14 mouse cellular contexts compared by ENCODE assay signal in the genomic region with DNA sequence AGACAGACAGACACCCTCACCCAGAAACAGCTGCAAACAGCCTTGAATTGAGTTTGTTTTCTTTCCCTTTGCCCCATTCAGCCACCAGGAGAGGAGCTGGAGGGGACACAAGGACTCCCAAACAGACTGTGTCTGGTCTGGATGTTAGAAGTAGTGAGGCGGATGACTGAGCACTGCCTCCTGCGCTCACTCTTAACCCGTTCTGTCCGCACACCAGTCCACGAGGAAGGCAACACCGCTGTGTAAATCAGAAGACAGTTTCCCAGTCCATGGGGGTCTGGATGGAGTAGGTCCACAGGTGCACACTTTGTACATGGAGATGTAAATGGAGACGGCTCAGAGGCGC. TPM values are rescaled to one million over a fixed set of nuclear protein-coding genes. Genes with fewer than 3 reads are reported as not detected.
DNase-seq lines count a peak whose midpoint lies in the region; ATAC-seq lines count a peak whose summit lies in the region.
"Had no signal": no experiment of that assay in that cellular context is flagged by ENCODE, and none has a peak within 500 bp of the region (broad histone marks: within the 10 kb centered on the region; RNA-seq: fewer than 3 reads in every experiment).

No protein-coding gene starts in this region.

- ATAC-seq in kidney, embryonic 16.5 days (ENCODE audit: low FRiP score, low TSS enrichment), result peak; percentile 88; the same call in 1 of the 2 replicates
- peak; percentile 45 for ATAC-seq in forebrain, embryonic 13.5 days
- peak; percentile 74 for ATAC-seq in hindbrain, embryonic 16.5 days
- peak; percentile 77 for ATAC-seq in neural tube, embryonic 13.5 days (ENCODE audit: low read depth)

- no peak for DNase-seq in kidney, postnatal 36 days
- DNase-seq in testis, postnatal 14 days (ENCODE audit: low spot score), result no peak
- no peak for DNase-seq in thymus, postnatal 14 days
- no peak for DNase-seq in heart, postnatal 14 days
- DNase-seq: kidney, adult 8-10 months; lung, adult 18-20 months had no signal

- H3K9ac ChIP-seq in kidney, embryonic 16.5 days (replicated peaks; ENCODE audit: low read length), result no peak overlapping the region
- H3K9ac ChIP-seq in forebrain, embryonic 13.5 days, result peak overlapping the region; percentile 45; the same call in 1 of the 2 replicates
- no peak overlapping the region for H3K9ac ChIP-seq in hindbrain, embryonic 16.5 days (ENCODE audit: low read depth, low read length)
- H3K9ac ChIP-seq in neural tube, embryonic 13.5 days, result peak overlapping the region; percentile 43; the same call in 1 of the 2 replicates
- H3K9ac ChIP-seq: limb, embryonic 13.5 days had no signal

- no peaks in the 10 kb centered on the region for H3K9me3 ChIP-seq in kidney, embryonic 16.5 days (ENCODE audit: low read length)
- H3K9me3 ChIP-seq in forebrain, embryonic 13.5 days (replicated peaks), result no peaks in the 10 kb centered on the region
- no peaks in the 10 kb centered on the region for H3K9me3 ChIP-seq in hindbrain, embryonic 16.5 days (ENCODE audit: control insufficient read depth, low read length)
- H3K9me3 ChIP-seq in neural tube, embryonic 13.5 days, result no peaks in the 10 kb centered on the region
- H3K9me3 ChIP-seq: limb, embryonic 13.5 days had no signal

- H3K4me1 ChIP-seq in kidney, embryonic 16.5 days (ENCODE audit: insufficient read depth, low read length), result peaks cover 10% of the 10 kb centered on the region; the same call in 1 of the 2 replicates
- peaks cover 19% of the 10 kb centered on the region for H3K4me1 ChIP-seq in forebrain, embryonic 13.5 days
- H3K4me1 ChIP-seq in hindbrain, embryonic 16.5 days (ENCODE audit: control insufficient read depth, insufficient read depth, low read depth, low read length), result peaks cover 14% of the 10 kb centered on the region
- H3K4me1 ChIP-seq in neural tube, embryonic 13.5 days (replicated peaks), result peaks cover 19% of the 10 kb centered on the region
- H3K4me1 ChIP-seq: limb, embryonic 13.5 days had no signal

- H3K4me2 ChIP-seq in kidney, embryonic 16.5 days (replicated peaks; ENCODE audit: low read depth, low read length), result peak overlapping the region; percentile 13
- H3K4me2 ChIP-seq in forebrain, embryonic 13.5 days, result peak overlapping the region; percentile 47
- peak overlapping the region; percentile 27 for H3K4me2 ChIP-seq in hindbrain, embryonic 16.5 days (ENCODE audit: low read length)
- H3K4me2 ChIP-seq in neural tube, embryonic 13.5 days, result peak overlapping the region; percentile 37
- H3K4me2 ChIP-seq: limb, embryonic 13.5 days had no signal

- no peak overlapping the region for H3K4me3 ChIP-seq in kidney, embryonic 16.5 days (ENCODE audit: low read length)
- 0 out of 2 replicates have a peak overlapping the region, but pooled peaks have one; percentile 13 for H3K4me3 ChIP-seq in forebrain, embryonic 13.5 days
- H3K4me3 ChIP-seq in hindbrain, embryonic 16.5 days (ENCODE audit: low read length), result no peak overlapping the region
- H3K4me3 ChIP-seq in neural tube, embryonic 13.5 days, result no peak overlapping the region
- H3K4me3 ChIP-seq: limb, embryonic 13.5 days had no signal

- 1% methylated on average over 8 of the region's 8 CpGs for WGBS in kidney, embryonic 16.5 days
- 2% methylated on average over 8 of the region's 8 CpGs for WGBS in forebrain, embryonic 13.5 days
- 3% methylated on average over 8 of the region's 8 CpGs for WGBS in hindbrain, embryonic 16.5 days
- 3% methylated on average over 8 of the region's 8 CpGs for WGBS in neural tube, embryonic 13.5 days

- H3K36me3 ChIP-seq in kidney, embryonic 16.5 days (ENCODE audit: insufficient read depth, low read length), result no peaks in the 10 kb centered on the region
- no peaks in the 10 kb centered on the region for H3K36me3 ChIP-seq in forebrain, embryonic 13.5 days (ENCODE audit: poor library complexity, severe bottlenecking)
- no peaks in the 10 kb centered on the region for H3K36me3 ChIP-seq in hindbrain, embryonic 16.5 days (ENCODE audit: control insufficient read depth, insufficient read depth, low read length)
- H3K36me3 ChIP-seq in neural tube, embryonic 13.5 days, result no peaks in the 10 kb centered on the region
- H3K36me3 ChIP-seq: limb, embryonic 13.5 days had no signal

- no peaks in the 10 kb centered on the region; the same call in 1 of the 2 replicates for H3K27me3 ChIP-seq in kidney, embryonic 16.5 days (ENCODE audit: insufficient read depth, low read length)
- peaks cover 7% of the 10 kb centered on the region; the same call in 1 of the 2 replicates for H3K27me3 ChIP-seq in forebrain, embryonic 13.5 days
- no peaks in the 10 kb centered on the region for H3K27me3 ChIP-seq in hindbrain, embryonic 16.5 days (replicated peaks; ENCODE audit: control insufficient read depth, insufficient read depth, low read length)
- peaks cover 64% of the 10 kb centered on the region for H3K27me3 ChIP-seq in neural tube, embryonic 13.5 days

- intact Hi-C loops in heart, postnatal 14 days (cut with DNase I), result no loop called here

- H3K27ac ChIP-seq in kidney, embryonic 16.5 days (ENCODE audit: low read length), result no peak overlapping the region
- peak overlapping the region; percentile 16; the same call in 1 of the 2 replicates for H3K27ac ChIP-seq in forebrain, embryonic 13.5 days
- H3K27ac ChIP-seq in hindbrain, embryonic 16.5 days (ENCODE audit: low read depth, low read length), result peak overlapping the region; percentile 61
- peak overlapping the region; percentile 72 for H3K27ac ChIP-seq in neural tube, embryonic 13.5 days (replicated peaks)
- H3K27ac ChIP-seq: limb, embryonic 13.5 days had no signal

RNA-seq across cellular contexts. Expression of gene Slc6a11, which starts 43.0 kb away (rescaled TPM):
- polyA plus RNA-seq in kidney, embryonic 16.5 days (2015; fragmentation: Nextera tagmentation; extraction: Ambion mirVana), result 0.09 and 0.13 TPM in 2 replicates
- 2.4 and 2.6 TPM in 2 replicates for polyA plus RNA-seq in forebrain, embryonic 13.5 days (2015; fragmentation: Nextera tagmentation; extraction: Ambion mirVana)
- polyA plus RNA-seq in hindbrain, embryonic 16.5 days (2015; fragmentation: Nextera tagmentation; extraction: Ambion mirVana), result 109 and 136 TPM in 2 replicates
- 33.4 and 35.5 TPM in 2 replicates for polyA plus RNA-seq in neural tube, embryonic 13.5 days (2015; fragmentation: Nextera tagmentation; extraction: Ambion mirVana)
- total RNA-seq in heart, postnatal 14 days (2021), result not detected
- total RNA-seq: heart, adult 8-10 months; heart, postnatal 25 days; megakaryocyte progenitor cell, adult 5-6 weeks had no signal

Comparison
In these comparisons a context has a peak if more than half of its experiments do, and no peak if none do; other contexts are left out.
1. H3K9ac ChIP-seq: peak in forebrain, embryonic 13.5 days (single experiment) and neural tube, embryonic 13.5 days (single experiment); none in kidney, embryonic 16.5 days (single experiment) and hindbrain, embryonic 16.5 days (single experiment).
2. Peak in every context shown above with its lines, with median percentiles within 50 percentile points of each other: ATAC-seq and H3K4me2 ChIP-seq.